Mouse (Mus musculus) liver, adult 2 months (tissue): Measurements from ENCODE around the gene Zkscan1.

Experiments used
- CTCF ChIP-seq: fragments of 200-500 bp; IDR thresholded peaks from 2 replicates; pipeline ENCODE4 v1.5.1; 2011; ENCODE audit warnings: low read depth, low read length, control low read depth
- POLR2A ChIP-seq: fragments of 200-500 bp; IDR thresholded peaks from 2 replicates; pipeline ENCODE4 v1.6.1; 2011; ENCODE audit warnings: low read length, control low read depth; ENCODE audit not compliant: insufficient read depth; ENCODE audit errors: extremely low read depth

- TF ChIP-seq POLR2A (no peak), CTCF (no peak)
Observed at GRCm38 (mm10) chr5:138083318-138083900, 1.5 kb upstream of the Zkscan1 start.
